Mouse (Mus musculus) limb, embryonic 14.5 days (tissue): Measurements from ENCODE around the gene Adssl1. TPM values are rescaled to one million over a fixed set of nuclear protein-coding genes. Genes with fewer than 3 reads are reported as not detected.
A peak's percentile ranks its signal among the peaks of the same experiment; 100 is the strongest.

ENCODE experiments used
- ATAC-seq: fragments of 200-750 bp; cut with Nextera tagmentation; 2 replicates; pipeline ENCODE4 v1.8.0; 2017; ENCODE audit warnings: low read depth, moderate number of reproducible peaks, moderate TSS enrichment; ENCODE audit not compliant: low FRiP score
- DNase-seq: peaks from one replicate; pipeline ENCODE4 v3.0.0-alpha.2; 2015; ENCODE audit warnings: low spot score
- H3K27ac ChIP-seq: fragments of 300-500 bp; sonication (generic); replicated peaks from 2 replicates; pipeline ENCODE4 v1.5.1; 2014; ENCODE audit warnings: low read depth, mild to moderate bottlenecking, low read length, moderate library complexity, mixed read lengths
- H3K27me3 ChIP-seq: fragments of 300-500 bp; sonication (generic); 2 replicates; pipeline ENCODE4 v1.6.1; 2014; ENCODE audit warnings: low read length, mixed read lengths; ENCODE audit not compliant: control insufficient read depth, insufficient read depth
- H3K36me3 ChIP-seq: fragments of 300-500 bp; sonication (generic); 2 replicates; pipeline ENCODE4 v1.6.1; 2014; ENCODE audit warnings: mild to moderate bottlenecking, low read length, moderate library complexity, mixed read lengths; ENCODE audit not compliant: control insufficient read depth, insufficient read depth
- H3K4me1 ChIP-seq: fragments of 300-500 bp; sonication (generic); 2 replicates; pipeline ENCODE4 v1.6.1; 2014; ENCODE audit warnings: antibody characterized with exemption, low read length, mixed read lengths; ENCODE audit not compliant: control insufficient read depth, insufficient read depth
- H3K4me2 ChIP-seq: fragments of 300-500 bp; sonication (generic); replicated peaks from 2 replicates; pipeline ENCODE4 v1.6.1; 2014; ENCODE audit warnings: low read depth, mild to moderate bottlenecking, low read length, moderate library complexity; ENCODE audit not compliant: severe bottlenecking
- H3K4me3 ChIP-seq: fragments of 300-500 bp; sonication (generic); replicated peaks from 2 replicates; pipeline ENCODE4 v1.5.1; 2014; ENCODE audit warnings: low read length
- H3K9ac ChIP-seq: fragments of 300-500 bp; sonication (generic); 2 replicates; pipeline ENCODE4 v1.6.1; 2014; ENCODE audit warnings: mild to moderate bottlenecking, low read depth, low read length, moderate library complexity; ENCODE audit not compliant: severe bottlenecking
- H3K9me3 ChIP-seq: fragments of 300-500 bp; sonication (generic); 2 replicates; pipeline ENCODE4 v1.6.1; 2016; ENCODE audit warnings: low read length; ENCODE audit not compliant: control insufficient read depth
- POLR2A ChIP-seq: fragments of 200-500 bp; IDR thresholded peaks from 2 replicates; pipeline ENCODE4 v1.8.0; 2012; ENCODE audit warnings: inconsistent platforms, mild to moderate bottlenecking, moderate library complexity, borderline replicate concordance; ENCODE audit not compliant: insufficient read depth, insufficient read length; ENCODE audit errors: extremely low read depth
- WGBS: fragments of 180-500 bp; shearing (Covaris S2); extraction: QIAGEN DNeasy Blood & Tissue Kit; methylation state at CpG from one replicate; pipeline ENCODE4 v1.1.7; 2014; 5-methylcytosine and 5-hydroxymethylcytosine counted together
- polyA plus RNA-seq, 2 experiments: library from polyadenylated mRNA; depleted of rRNA in 1 of 2; stranded (reverse) in 1 of 2; unstranded in 1 of 2; fragments of >200 nt; fragmentation: Nextera tagmentation in 1 of 2; extraction: Ambion mirVana in 1 of 2; gene quantifications; 2 replicates each; pipeline versions ENCODE4 v1.2.1 to v1.2.3; 2012 to 2014

Adssl1 gene
- polyA plus RNA-seq, 2 experiments = 15.0 to 18.9 TPM

- no peak overlapping the region for H3K9ac ChIP-seq
- 91% methylated on average over 4 of the region's 4 CpGs for WGBS
- H3K4me2 ChIP-seq = no peak overlapping the region
- H3K27ac ChIP-seq = no peak overlapping the region
- peaks cover 11% of the 10 kb centered on the region for H3K4me1 ChIP-seq
- no peaks in the 10 kb centered on the region for H3K36me3 ChIP-seq
- H3K9me3 ChIP-seq = no peaks in the 10 kb centered on the region
- H3K4me3 ChIP-seq = no peak overlapping the region
- no peak for ATAC-seq
- no peak for DNase-seq
- H3K27me3 ChIP-seq = peaks cover 2% of the 10 kb centered on the region; the same call in 1 of the 2 replicates
- no peak for TF ChIP-seq POLR2A
Observed at GRCm38 (mm10) chr12:112625700-112626099, 5.9 kb downstream of the Adssl1 start.

DNA sequence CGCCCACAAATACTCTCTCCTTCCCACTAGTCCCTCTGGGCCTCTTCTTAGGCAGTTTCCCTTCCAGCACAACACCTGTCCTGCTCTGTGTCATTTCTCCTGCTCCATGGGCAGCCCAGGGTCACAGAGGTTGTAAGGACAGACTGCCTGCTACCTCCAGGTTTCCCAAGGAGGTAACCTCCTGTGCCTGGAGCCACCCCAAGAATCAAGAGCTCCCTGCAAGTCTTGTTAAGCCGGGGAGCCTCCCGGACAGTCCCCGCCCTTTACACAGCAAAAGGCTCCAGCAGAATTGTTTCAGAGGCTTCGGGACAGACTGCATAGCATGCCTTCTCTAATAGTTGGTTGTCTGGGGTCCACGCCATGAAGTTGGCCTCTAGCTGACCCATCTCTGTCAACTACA lies 6.6 kb downstream of the Adssl1 start:
- no peaks in the 10 kb centered on the region for H3K27me3 ChIP-seq
- no peaks in the 10 kb centered on the region for H3K36me3 ChIP-seq
- H3K27ac ChIP-seq = no peak overlapping the region
- 60% methylated on average over 6 of the region's 6 CpGs for WGBS
- ATAC-seq = no peak
- no peak for DNase-seq
- no peak for TF ChIP-seq POLR2A
- H3K4me1 ChIP-seq = peaks cover 11% of the 10 kb centered on the region
- H3K4me3 ChIP-seq = no peak overlapping the region
- no peak overlapping the region for H3K9ac ChIP-seq
- no peak overlapping the region for H3K4me2 ChIP-seq
- no peaks in the 10 kb centered on the region for H3K9me3 ChIP-seq

- 56% methylated on average over 7 of the region's 7 CpGs for WGBS
- Histone ChIP-seq H3K4me1 (peaks cover 11% of the 10 kb centered on the region), H3K36me3 (no peaks in the 10 kb centered on the region), H3K27ac (no peak overlapping the region), H3K4me3 (no peak overlapping the region), H3K27me3 (no peaks in the 10 kb centered on the region), H3K9me3 (no peaks in the 10 kb centered on the region), H3K9ac (no peak overlapping the region), H3K4me2 (no peak overlapping the region)
- no peak for DNase-seq
- ATAC-seq = no peak
- TF ChIP-seq POLR2A = no peak
Observed at GRCm38 (mm10) chr12:112627097-112627881, 7.4 kb downstream of the Adssl1 start.

DNA sequence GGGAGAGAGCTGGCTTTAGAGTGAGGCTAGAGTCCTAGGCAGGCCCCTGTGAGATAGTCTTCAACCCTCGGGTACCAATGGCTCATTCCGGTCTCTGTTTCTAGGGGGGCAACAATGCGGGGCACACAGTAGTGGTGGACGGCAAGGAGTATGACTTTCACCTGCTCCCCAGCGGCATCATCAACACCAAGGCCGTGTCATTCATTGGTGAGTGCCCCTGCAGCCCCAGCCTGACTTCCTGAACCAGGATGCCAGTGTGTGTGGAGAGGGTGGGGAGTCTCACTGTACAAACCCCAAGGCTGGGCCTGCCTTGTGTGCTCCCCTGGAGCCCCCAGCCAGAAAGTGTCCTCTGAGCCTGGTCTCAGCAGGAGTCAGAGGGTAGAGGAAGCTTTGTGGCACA lies 8.4 kb downstream of the Adssl1 start:
- ATAC-seq (no peak), DNase-seq (no peak)
- no peak overlapping the region for H3K4me3 ChIP-seq
- H3K36me3 ChIP-seq = no peaks in the 10 kb centered on the region
- WGBS = 90% methylated on average over 6 of the region's 6 CpGs
- H3K9me3 ChIP-seq = no peaks in the 10 kb centered on the region
- H3K9ac ChIP-seq = 0 out of 2 replicates have a peak overlapping the region, but pooled peaks have one; percentile 29
- H3K27ac ChIP-seq = no peak overlapping the region
- no peaks in the 10 kb centered on the region for H3K27me3 ChIP-seq
- peaks cover 11% of the 10 kb centered on the region for H3K4me1 ChIP-seq
- H3K4me2 ChIP-seq = no peak overlapping the region
- no peak for TF ChIP-seq POLR2A

GRCm38 (mm10) chr12:112628928-112629721 lies 9.3 kb downstream of the Adssl1 start:
- no peak overlapping the region; the same call in 1 of the 2 replicates for H3K27ac ChIP-seq
- H3K27me3 ChIP-seq = no peaks in the 10 kb centered on the region
- peak; percentile 83 for ATAC-seq
- no peaks in the 10 kb centered on the region for H3K9me3 ChIP-seq
- peak overlapping the region; percentile 50 for H3K4me2 ChIP-seq
- no peaks in the 10 kb centered on the region for H3K36me3 ChIP-seq
- H3K4me1 ChIP-seq = peaks cover 11% of the 10 kb centered on the region
- DNase-seq = peak; percentile 53
- H3K4me3 ChIP-seq = peak overlapping the region; percentile 21
- WGBS = 33% methylated on average over 19 of the region's 19 CpGs
- H3K9ac ChIP-seq = peak overlapping the region; percentile 29; the same call in 1 of the 2 replicates
- TF ChIP-seq POLR2A = no peak
